Mouse (Mus musculus) central nervous system, embryonic 14 days (tissue): ENCODE results near the gene Itpripl2. TPM values are rescaled to one million over a fixed set of nuclear protein-coding genes. Genes with fewer than 3 reads are reported as not detected.

Experiments
- polyA plus RNA-seq: library from polyadenylated mRNA; depleted of rRNA; stranded (reverse); fragments of >200 nt; gene quantifications from 2 replicates; pipeline ENCODE4 v1.2.3, GENCODE M21; 2012; rRNA removed

Itpripl2 gene
- 2.7 and 5.3 TPM in 2 replicates for polyA plus RNA-seq

DNA sequence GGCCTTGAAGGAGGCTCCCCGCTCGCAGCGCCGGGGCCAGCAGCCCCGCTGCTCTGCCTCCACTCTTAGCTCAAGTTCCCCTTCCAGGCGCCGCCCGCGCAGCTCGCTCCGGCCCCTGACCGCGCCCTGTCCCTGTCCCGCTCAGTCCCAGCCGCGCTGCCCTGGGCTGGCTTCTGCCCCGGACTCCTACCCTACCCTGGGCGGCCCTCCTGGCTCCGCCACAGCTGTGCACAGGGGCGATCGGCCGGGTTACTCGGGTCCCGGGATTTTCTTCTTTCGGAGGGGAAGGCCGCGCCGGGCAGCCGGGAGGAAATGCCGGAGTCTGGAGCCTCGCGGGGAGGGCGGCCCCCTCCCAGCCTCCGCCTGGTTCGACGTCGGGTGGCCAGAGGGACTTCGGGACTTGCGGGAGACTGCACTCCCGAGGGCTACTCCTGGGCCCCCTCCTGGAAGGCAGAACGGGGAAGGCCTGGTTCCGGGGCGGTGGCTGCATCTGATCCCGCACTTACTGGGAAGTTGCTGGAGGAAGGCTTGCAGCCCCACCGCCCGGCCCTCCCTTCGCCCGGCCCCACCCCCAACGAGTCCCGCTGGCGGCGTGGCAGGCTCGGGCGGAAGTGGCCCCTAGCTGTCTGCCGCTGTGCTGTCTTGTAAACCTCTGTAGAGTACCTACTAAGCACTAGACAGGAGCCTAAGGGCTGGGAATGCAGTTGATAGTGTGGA is at the start of gene Itpripl2:
Itpripl2 (minus strand) TSS at position 545 of the 717 bp plus-strand sequence.

DNA sequence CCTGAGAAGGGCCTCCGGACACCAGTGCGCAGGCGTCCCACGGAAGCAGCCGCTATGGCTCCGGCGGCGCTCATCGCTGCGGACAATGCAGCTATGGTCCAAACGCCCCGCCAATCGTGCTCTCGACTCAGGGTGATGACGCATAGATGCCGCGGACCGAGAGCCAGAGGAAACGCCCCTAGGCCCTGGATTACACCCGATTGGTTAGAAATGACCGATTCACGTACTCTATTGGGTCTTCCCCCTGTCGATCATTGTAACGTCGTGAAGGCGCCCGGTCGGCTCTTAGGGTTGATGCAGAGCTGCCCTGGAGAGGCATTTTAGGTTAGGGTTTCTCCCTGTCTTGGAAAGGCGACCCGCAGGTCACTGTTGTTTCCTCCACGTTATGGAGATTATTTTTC is 41.4 kb upstream of the Itpripl2 start, which contains the start of gene Coq7:
Coq7 (minus strand) TSS at position 179 of the 401 bp plus-strand sequence.

DNA sequence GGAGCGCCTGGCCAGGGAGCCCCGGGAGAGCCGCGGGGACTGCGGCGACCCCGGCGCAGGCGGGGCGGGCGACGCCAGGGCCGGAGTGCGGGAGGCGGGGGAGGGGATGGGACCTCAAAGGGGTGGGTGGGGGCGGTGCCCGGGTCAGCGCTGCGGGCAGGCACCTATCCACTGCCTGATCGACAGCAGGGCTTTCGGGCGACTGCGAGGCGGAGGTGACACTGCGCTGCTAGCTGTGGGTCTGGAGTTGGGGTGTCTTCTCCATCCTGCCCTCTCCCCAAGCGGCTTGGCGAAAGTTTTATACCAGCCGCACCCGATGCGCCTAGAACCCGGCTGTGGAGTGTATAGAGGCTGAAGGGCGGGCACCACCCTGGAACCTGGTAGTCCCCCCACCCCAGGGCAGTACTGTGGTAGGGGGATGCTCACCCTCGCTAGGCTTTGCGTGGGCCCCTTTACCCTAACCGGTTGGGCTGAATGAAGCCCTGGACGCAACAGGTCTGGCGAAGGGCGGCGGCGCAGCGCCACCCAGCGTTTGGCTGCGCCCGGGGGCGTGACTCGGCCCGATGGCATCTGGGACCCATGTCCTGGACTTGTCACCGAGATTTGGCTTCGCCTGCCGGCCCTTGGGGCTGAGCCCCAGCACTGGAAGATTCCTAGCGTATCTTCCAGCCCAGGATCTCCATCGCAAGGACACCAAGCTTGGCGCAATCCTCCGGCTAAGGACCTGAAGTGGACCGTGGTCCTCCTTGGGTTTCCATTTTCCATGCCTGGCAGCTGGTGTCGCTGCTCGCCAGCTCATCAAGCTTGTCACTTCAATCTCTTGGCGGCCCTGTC is 43.4 kb downstream of the Itpripl2 start, which contains the start of gene Syt17:
Syt17 (minus strand) TSS at position 89 of the 834 bp plus-strand sequence.

Other genes starting within 250 kb of the Itpripl2 start
- 49.2 and 49.7 TPM in 2 replicates for gene Smg1, start 248.3 kb downstream of the Itpripl2 start, polyA plus RNA-seq
- gene Syt17, start 43.8 kb downstream of the Itpripl2 start, polyA plus RNA-seq = 7.5 and 9.6 TPM in 2 replicates
- 71.8 and 75.7 TPM in 2 replicates for gene Coq7, start 41.4 kb upstream of the Itpripl2 start, polyA plus RNA-seq
- 8.7 and 9.4 TPM in 2 replicates for gene Tmc7, start 92.8 kb upstream of the Itpripl2 start, polyA plus RNA-seq
- 0.33 and 0.36 TPM in 2 replicates for gene Tmc5, start 105.3 kb upstream of the Itpripl2 start, polyA plus RNA-seq
- gene Gde1, start 213.8 kb upstream of the Itpripl2 start, polyA plus RNA-seq = 132 and 144 TPM in 2 replicates
- 53.7 and 61.7 TPM in 2 replicates for gene Ccp110, start 220.6 kb upstream of the Itpripl2 start, polyA plus RNA-seq
- 73.2 and 76.2 TPM in 2 replicates for gene Vps35l, start 248.3 kb upstream of the Itpripl2 start, polyA plus RNA-seq